Mouse (Mus musculus): ENCODE measurements around the gene Mgat4b.
A peak's percentile ranks its signal among the peaks of the same experiment; 100 is the strongest.

The Mgat4b gene

DNA sequence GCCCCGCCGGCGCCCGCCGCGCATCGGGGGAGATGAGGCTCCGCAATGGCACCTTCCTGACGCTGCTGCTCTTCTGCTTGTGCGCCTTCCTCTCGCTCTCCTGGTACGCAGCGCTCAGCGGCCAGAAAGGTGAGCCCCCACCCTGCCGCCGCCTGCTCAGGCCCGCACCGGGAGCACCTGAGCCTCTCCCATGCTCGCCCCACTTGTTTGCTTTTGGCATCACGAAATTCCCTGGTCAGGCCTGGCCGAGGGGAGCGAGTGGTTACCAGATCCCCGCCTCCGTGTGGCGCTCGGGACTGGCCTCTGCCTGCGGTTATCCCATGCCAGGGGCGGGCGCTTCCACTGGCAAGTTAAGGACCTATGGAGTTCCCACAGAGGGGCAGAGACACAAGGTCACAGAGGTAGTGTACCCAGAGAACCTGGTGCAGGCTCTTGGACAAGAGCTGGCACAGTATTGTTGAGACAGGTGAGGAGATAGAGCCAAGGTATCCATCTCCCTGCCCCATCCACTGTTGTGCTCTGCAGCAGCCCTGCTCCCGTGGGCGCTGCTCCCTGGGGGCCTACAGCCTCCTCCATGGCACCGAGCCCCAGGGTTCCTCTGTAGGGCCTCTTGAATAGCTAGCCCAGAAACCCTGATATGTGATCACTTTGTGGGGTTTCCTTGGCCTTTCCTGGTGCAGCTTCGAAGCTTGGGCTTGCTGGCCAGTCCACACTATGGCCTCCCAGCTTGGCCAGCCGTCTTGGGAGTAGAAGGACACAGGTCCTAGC, 15.1 kb downstream of the Mgat4b start:
- DNase-seq (ENCODE audit: low spot score) = peak; percentile 53

DNA sequence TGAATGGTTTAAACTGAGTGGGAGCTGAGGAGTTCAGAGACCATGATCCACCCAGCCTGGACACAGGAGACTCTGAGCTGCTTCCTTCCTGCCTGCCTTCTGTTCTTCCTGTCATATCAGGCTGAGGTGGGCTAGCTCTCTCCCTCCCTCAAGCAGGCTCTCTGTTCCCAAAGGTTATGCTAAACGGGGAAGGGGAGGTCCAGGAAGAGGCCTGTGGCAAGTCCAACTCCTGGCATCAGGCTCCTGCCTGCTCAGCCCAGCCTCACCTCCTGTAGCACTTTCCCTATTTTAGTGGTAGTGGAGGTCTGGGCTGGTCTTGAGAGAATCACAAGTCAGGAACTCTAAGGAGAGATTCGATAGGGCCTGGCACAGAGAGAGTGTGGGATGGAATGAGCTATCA, 15.7 kb downstream of the Mgat4b start:
- no peak for DNase-seq (ENCODE audit: low spot score)

DNA sequence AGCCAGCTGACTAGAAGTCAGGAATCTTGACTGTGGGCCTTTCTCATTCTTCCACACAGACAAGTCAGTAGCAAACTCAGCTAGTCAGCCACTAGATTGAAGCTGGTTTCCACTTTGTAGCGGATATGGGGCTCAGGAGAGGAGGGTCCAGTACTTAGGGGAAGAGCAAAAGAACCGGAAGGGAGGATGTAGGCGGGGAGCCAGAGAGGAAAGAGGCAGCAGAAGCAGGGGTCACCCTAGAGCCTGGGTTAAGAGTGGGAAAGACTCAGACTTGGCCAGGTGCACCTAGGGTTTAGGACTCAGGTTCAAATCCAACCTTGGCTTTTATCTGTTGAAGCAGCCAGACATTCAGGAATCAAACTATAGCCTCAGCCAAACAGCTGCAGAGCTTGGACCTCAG, 16.5 kb downstream of the Mgat4b start:
- no peak for DNase-seq (ENCODE audit: low spot score)

DNA sequence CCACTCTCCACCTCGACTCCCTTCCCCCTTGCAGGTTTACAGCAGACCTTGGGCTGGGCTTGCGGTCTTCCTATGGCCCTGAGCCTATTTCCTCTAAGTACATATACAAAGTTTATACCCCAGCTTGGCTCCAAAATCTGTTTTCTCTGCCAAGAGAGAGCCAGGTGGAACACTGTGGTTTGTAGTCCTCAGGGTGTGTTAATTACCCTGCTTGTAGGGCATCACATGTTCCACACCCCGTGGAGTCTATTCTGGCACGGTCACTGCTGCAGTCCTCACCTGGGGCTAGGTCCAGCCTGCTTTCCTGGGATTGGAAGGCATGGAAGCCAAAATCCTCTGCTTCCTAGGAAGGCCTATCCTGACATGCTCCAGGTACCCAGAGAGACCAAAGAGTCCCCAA, 17.0 kb downstream of the Mgat4b start:
- no peak for DNase-seq (ENCODE audit: low spot score)

DNA sequence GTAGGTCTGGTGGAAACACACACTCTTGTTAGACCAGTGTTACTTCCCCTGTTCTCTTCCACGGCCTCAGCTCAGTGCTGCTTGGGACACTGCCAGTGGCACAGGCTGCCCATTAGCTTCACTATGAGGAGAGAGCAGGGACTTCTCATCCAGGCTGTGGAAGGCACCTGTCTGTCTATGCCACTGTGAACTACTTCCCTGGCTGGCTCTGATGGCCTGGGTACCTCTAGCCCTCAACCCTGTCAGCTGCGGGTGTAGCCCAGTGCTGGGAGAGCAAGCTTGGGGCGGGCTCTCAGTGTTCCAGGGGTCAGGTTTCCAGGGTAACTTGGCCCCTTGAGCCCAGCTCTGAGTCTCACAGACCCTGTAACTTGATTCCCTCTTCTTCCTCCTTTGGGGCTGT, 18.1 kb downstream of the Mgat4b start:
- peak; percentile 38 for DNase-seq (ENCODE audit: low spot score)

DNA sequence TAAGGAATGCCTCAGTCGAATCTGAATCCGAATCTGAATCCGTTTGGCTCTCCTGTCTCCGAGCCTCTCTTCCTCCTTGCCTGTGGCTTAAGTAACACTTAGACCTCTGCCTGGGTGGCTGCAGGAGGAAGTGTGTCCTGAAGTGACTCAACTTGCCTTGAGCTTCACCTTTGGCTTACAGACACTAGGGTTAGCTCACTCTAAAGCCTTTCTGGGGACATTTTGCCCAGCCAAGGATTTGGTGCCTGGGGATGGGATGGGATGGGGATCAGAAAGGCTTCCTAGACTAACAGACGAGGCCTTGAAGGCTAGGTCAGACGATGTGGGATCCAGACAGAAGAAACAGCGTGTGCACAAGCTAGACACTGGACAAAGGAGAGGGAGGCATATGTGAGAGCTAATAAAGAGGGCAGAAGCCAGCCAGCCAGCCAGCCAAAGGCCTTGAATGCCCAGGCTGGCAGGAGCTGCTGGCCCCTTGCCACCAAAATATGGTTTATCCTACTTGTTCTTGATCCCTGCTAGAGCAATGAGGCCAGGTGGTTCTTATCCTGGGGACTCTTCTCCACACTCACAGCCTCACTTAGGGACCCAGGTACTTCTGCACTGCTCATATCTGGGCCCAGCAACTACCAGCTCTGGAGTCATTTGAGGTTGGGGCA, 18.7 kb downstream of the Mgat4b start:
- DNase-seq (ENCODE audit: low spot score) = peak; percentile 73

GRCm38 (mm10) chr11:50230481-50231304, 20.0 kb downstream of the Mgat4b start:
- DNase-seq (ENCODE audit: low spot score) = peak; percentile 14

DNA sequence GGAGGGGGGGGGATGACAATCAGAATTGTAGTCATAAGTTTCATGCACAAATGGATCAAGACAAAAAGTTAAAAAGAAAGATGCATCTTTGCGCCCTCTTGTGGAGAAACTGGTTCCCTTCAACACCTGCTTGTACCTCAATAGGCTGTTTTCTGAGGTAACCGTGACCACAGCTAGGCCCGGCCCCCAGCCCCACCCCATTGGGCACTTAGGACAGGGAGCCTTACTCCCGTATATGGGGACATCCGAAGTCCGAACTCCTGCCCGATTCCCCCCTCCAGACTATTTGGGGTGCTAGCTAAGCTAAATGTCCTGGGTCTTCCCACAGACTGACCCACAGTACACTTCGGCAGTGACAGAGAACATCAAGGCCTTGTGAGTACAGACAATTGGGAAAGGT, 20.7 kb downstream of the Mgat4b start:
- DNase-seq (ENCODE audit: low spot score) = peak; percentile 37

- no peak for DNase-seq (ENCODE audit: low spot score)
These were observed 22.3 kb downstream of the Mgat4b start for GRCm38 (mm10) chr11:50233022-50233421.

DNA sequence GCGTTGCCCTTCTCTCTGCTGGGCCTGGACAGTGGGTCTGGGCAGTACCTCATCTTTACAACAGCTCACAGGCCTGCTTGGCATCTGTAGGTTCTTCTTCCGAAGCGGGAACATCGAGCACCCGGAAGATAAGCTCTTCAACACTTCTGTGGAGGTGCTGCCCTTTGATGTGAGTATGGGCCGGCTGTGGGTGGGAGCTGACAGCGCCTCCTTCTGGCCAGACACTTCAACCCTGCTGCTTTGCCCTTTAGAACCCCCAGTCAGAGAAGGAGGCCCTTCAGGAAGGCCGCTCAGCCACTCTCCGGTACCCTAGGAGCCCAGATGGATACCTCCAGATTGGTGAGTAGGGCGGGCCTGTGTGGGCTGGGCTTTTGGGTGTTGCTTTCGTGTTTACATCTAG, 23.3 kb downstream of the Mgat4b start:
- no peak for DNase-seq (ENCODE audit: low spot score)

DNA sequence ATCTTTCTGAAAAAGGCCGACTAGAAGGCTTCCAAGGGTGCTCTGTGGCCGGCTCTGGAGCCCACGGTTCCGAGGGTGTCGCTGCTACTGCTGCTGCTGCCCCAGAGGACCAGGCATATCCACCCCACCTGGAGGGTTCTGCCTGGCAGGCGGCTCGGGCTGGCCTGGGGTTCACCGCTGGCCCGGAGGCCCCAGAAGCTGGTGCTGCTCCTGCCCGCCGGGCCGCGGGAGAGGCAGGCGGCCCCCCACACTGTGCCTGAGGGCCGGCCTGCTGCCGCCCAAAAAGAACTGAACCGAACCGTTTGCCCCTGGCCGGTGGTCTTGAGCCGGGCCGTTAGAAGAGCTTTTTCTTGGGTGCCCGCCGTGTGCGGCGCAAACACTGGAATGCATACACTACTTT, 23.9 kb downstream of the Mgat4b start:
- no peak for DNase-seq (ENCODE audit: low spot score)

- DNase-seq (ENCODE audit: low spot score) = peak; percentile 90
These were observed 25.8 kb downstream of the Mgat4b start for GRCm38 (mm10) chr11:50236540-50236936.

GRCm38 (mm10) chr11:50236937-50237835, 26.5 kb downstream of the Mgat4b start:
- no peak for DNase-seq (ENCODE audit: low spot score)

- DNase-seq (ENCODE audit: low spot score) = no peak
These were observed 27.6 kb downstream of the Mgat4b start, which contains the start of gene Ltc4s for GRCm38 (mm10) chr11:50238324-50238723. Gene Ltc4s, minus strand, starts transcription at chr11:50238616.

- DNase-seq (ENCODE audit: low spot score) = no peak
These were observed 28.4 kb downstream of the Mgat4b start for GRCm38 (mm10) chr11:50238821-50239791.

- DNase-seq (ENCODE audit: low spot score) = no peak
These were observed 29.7 kb downstream of the Mgat4b start for GRCm38 (mm10) chr11:50240235-50240911.

GRCm38 (mm10) chr11:50243926-50244325, 33.2 kb downstream of the Mgat4b start:
- no peak for DNase-seq (ENCODE audit: low spot score)

- no peak for DNase-seq (ENCODE audit: low spot score)
These were observed 34.6 kb downstream of the Mgat4b start for GRCm38 (mm10) chr11:50245269-50245668.

GRCm38 (mm10) chr11:50248473-50249171, 37.9 kb downstream of the Mgat4b start:
- DNase-seq (ENCODE audit: low spot score) = no peak
